Mouse (Mus musculus) embryonic facial prominence, embryonic 14.5 days (tissue): Measurements from ENCODE around the gene Zfyve27. TPM values are rescaled to one million over a fixed set of nuclear protein-coding genes. Genes with fewer than 3 reads are reported as not detected.
A peak's percentile ranks its signal among the peaks of the same experiment; 100 is the strongest.

ENCODE experiments used
- ATAC-seq: fragments of 200-750 bp; cut with Nextera tagmentation; 2 replicates; pipeline ENCODE4 v1.8.0; 2017; ENCODE audit warnings: low read depth, moderate number of reproducible peaks, moderate TSS enrichment
- DNase-seq: peaks from one replicate; pipeline ENCODE4 v3.0.0-alpha.2; 2015; ENCODE audit warnings: low spot score
- H3K27ac ChIP-seq: fragments of 300-500 bp; sonication (generic); replicated peaks from 2 replicates; pipeline ENCODE4 v1.5.1; 2014; ENCODE audit warnings: low read depth, mild to moderate bottlenecking, low read length, moderate library complexity
- H3K27me3 ChIP-seq: fragments of 300-500 bp; sonication (generic); replicated peaks from 2 replicates; pipeline ENCODE4 v1.6.1; 2014; ENCODE audit warnings: low read length; ENCODE audit not compliant: control insufficient read depth, insufficient read depth
- H3K36me3 ChIP-seq: fragments of 300-500 bp; sonication (generic); 2 replicates; pipeline ENCODE4 v1.6.1; 2014; ENCODE audit warnings: low read length, mixed read lengths; ENCODE audit not compliant: control insufficient read depth, insufficient read depth
- H3K4me1 ChIP-seq: fragments of 300-500 bp; sonication (generic); 2 replicates; pipeline ENCODE4 v1.6.1; 2014; ENCODE audit warnings: antibody characterized with exemption, low read length; ENCODE audit not compliant: control insufficient read depth, insufficient read depth
- H3K4me2 ChIP-seq: fragments of 300-500 bp; sonication (generic); 2 replicates; pipeline ENCODE4 v1.6.1; 2014; ENCODE audit warnings: low read depth, mild to moderate bottlenecking, low read length, moderate library complexity, mixed read lengths
- H3K4me3 ChIP-seq: fragments of 300-500 bp; sonication (generic); 2 replicates; pipeline ENCODE4 v1.5.1; 2014; ENCODE audit warnings: low read depth, mild to moderate bottlenecking, low read length
- H3K9ac ChIP-seq: fragments of 300-500 bp; sonication (generic); 2 replicates; pipeline ENCODE4 v1.6.1; 2014; ENCODE audit warnings: low read depth, mild to moderate bottlenecking, low read length, moderate library complexity, mixed read lengths
- H3K9me3 ChIP-seq: fragments of 300-500 bp; sonication (generic); 2 replicates; pipeline ENCODE4 v1.6.1; 2016; ENCODE audit warnings: low read length; ENCODE audit not compliant: control insufficient read depth
- WGBS: fragments of 180-500 bp; shearing (Covaris S2); extraction: QIAGEN DNeasy Blood & Tissue Kit; methylation state at CpG from one replicate; pipeline ENCODE4 v1.1.7; 2014; 5-methylcytosine and 5-hydroxymethylcytosine counted together
- polyA plus RNA-seq: library from polyadenylated mRNA; unstranded; fragments of >200 nt; fragmentation: Nextera tagmentation; extraction: Ambion mirVana; gene quantifications from 2 replicates; pipeline ENCODE4 v1.2.1, GENCODE M21; 2014

Zfyve27 gene
- polyA plus RNA-seq, 1 experiment from 2014 or later, result 12.2 TPM

DNA sequence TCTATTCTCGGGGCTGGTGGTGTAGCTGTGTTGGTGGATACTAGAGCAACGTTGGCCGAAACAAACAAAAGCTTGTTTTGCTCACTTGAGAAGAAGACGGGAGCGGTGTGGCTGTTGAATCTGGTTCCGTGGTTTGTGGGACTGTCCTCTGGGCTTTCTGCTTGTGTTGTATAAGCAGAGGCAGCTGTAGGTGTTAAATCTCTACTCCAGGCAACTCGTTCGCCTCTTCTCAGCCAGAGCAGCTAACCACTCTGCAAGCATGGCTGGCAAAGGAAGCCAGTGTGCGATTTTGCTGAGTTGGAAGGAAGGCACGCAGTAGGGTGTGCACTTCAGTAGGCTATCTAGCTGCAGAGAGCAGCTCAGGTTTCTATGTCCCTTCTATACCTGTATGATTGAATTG, 62.7 kb downstream of the Zfyve27 start:
- DNase-seq (no peak), ATAC-seq (no peak)
- 78% methylated on average over 10 of the region's 10 CpGs for WGBS
- Histone ChIP-seq H3K4me3 (no peak overlapping the region), H3K36me3 (no peaks in the 10 kb centered on the region), H3K27me3 (no peaks in the 10 kb centered on the region), H3K9ac (no peak overlapping the region), H3K4me1 (no peaks in the 10 kb centered on the region), H3K4me2 (no peak overlapping the region), H3K9me3 (no peaks in the 10 kb centered on the region), H3K27ac (no peak overlapping the region)

DNA sequence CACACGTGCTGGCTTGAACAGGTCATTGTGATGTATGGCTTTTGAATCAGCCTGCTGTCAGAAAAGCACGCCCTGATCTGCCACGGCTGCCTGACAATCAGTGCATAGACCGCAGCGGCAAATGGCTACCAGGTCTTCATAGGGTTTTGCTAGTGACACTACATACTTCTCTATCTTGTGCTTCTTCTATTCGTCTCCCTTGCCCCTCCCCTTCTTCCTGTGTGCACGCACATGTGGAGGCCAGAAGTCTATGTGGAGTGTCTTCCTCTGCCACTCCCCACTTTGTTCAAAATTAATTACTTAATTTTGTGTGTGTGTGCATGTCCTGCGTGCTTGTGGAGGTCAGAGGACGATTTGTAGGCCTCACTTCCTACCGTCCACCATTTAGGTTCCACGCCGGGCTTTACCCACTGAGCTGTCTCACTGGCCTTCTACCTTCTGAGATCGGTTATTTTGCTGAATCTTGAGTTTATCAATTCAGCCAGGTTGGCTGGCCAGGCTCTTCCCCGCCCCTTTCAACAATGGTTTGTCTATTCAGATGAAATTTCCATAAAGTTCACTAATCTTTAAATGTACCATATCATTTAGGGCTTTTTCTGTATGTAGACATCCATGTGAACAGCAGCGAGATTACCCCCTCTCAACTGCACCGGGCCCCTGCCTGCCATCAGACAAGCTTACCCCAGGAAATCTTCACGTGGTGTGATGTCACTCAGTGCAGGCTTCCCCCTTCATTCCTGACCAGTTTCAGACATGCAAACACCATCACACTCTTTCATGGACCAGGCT, 65.9 kb downstream of the Zfyve27 start:
- WGBS, result 75% methylated on average over 17 of the region's 17 CpGs
- Histone ChIP-seq H3K9me3 (no peaks in the 10 kb centered on the region), H3K27ac (no peak overlapping the region), H3K4me3 (no peak overlapping the region), H3K4me2 (no peak overlapping the region), H3K4me1 (no peaks in the 10 kb centered on the region), H3K9ac (no peak overlapping the region), H3K36me3 (no peaks in the 10 kb centered on the region), H3K27me3 (no peaks in the 10 kb centered on the region)
- DNase-seq, result no peak
- ATAC-seq, result no peak

GRCm38 (mm10) chr19:42230288-42230568, 66.5 kb downstream of the Zfyve27 start:
- Histone ChIP-seq H3K36me3 (no peaks in the 10 kb centered on the region), H3K4me1 (no peaks in the 10 kb centered on the region), H3K9ac (no peak overlapping the region), H3K9me3 (no peaks in the 10 kb centered on the region), H3K4me3 (no peak overlapping the region), H3K4me2 (no peak overlapping the region), H3K27me3 (no peaks in the 10 kb centered on the region), H3K27ac (no peak overlapping the region)
- DNase-seq, result no peak
- WGBS, result 71% methylated on average over 5 of the region's 5 CpGs
- no peak for ATAC-seq

DNA sequence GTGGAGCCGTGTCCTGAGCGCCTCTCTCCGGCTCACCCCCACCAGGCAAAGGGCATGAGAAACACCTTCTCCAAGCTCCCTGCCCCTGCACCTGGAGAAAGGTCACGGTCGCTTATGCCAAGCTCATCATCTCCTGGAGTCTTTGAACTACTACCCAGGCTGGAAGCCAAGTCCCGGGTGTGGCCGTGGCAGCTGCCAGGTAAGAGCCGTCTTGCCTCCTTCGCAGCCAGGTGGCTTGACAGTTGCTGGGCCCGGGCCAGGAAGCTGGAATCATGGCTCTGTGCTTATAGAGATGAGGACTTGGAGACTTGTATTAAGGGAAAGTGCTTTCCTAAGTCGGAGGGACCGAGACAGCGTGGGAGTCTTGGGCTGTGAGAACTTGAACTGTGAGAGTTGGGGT, 67.2 kb downstream of the Zfyve27 start:
- ATAC-seq (no peak), DNase-seq (peak; percentile 45)
- 81% methylated on average over 13 of the region's 13 CpGs for WGBS
- Histone ChIP-seq H3K9me3 (no peaks in the 10 kb centered on the region), H3K36me3 (no peaks in the 10 kb centered on the region), H3K4me2 (no peak overlapping the region), H3K27me3 (no peaks in the 10 kb centered on the region), H3K4me3 (no peak overlapping the region), H3K4me1 (no peaks in the 10 kb centered on the region), H3K9ac (no peak overlapping the region), H3K27ac (no peak overlapping the region)

DNA sequence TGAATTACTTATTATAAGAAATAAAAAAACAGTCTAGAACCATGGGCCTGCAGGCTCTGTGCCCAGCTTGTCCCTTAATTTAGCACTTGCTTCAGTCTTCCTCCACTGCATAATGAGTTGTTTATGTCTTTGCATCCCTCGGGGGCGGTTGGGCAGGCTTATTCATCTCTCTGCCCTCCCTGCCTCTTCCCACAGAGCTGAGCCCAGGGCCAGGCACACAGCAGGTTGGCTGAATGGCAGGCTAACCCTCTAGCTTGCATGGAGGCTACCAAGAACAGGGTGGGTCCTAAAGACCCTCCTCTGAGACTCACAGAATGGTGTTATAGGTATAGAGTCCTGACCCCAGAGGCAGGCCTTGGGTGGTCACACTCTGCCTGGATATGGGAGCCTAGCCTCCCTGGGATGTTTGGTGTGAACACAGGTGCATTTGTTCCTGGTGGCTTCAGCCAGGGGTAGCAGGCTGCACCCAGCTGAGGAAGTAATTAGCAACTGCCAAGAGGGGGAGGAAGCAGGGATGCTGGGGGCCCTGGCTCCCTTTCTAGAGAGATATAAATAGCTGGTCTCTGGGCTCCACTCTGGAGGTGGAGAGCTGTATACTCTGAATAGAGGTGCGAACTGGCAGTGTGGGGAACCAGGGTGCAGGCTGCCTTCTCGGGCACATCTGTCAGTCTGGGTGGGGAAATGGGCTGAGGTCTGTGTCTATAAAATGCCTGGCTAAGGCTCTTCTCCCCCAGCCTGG, 74.0 kb downstream of the Zfyve27 start:
- Histone ChIP-seq H3K36me3 (no peaks in the 10 kb centered on the region), H3K4me2 (no peak overlapping the region), H3K9ac (no peak overlapping the region), H3K4me3 (no peak overlapping the region), H3K27me3 (no peaks in the 10 kb centered on the region), H3K27ac (no peak overlapping the region), H3K4me1 (peaks cover 5% of the 10 kb centered on the region; the same call in 1 of the 2 replicates), H3K9me3 (no peaks in the 10 kb centered on the region)
- 25% methylated on average over 4 of the region's 4 CpGs for WGBS
- ATAC-seq (peak; percentile 45; the same call in 1 of the 2 replicates), DNase-seq (peak; percentile 27)

DNA sequence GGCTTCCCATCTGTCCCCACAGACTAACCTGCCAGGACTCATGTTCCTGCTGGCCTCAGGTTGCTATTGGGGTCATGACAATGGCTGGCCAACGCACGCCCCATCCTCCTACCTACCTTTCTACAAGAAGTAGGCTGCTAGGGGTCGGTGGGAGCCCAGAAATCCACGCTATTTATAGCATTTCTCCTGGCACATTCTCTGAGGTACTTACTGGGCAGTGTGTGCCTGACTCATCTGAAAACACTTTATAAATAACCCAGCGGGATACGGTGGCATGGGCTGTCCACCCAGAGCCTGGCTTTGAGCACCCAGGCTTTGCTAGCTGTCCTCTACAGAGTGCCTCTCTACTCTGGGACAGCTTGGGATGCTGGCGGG, 74.6 kb downstream of the Zfyve27 start:
- ATAC-seq (no peak), DNase-seq (no peak)
- H3K9ac ChIP-seq, result no peak overlapping the region
- H3K4me1 ChIP-seq, result peaks cover 5% of the 10 kb centered on the region; the same call in 1 of the 2 replicates
- H3K27ac ChIP-seq, result no peak overlapping the region
- H3K36me3 ChIP-seq, result no peaks in the 10 kb centered on the region
- no peaks in the 10 kb centered on the region for H3K9me3 ChIP-seq
- no peaks in the 10 kb centered on the region for H3K27me3 ChIP-seq
- 61% methylated on average over 7 of the region's 7 CpGs for WGBS
- no peak overlapping the region for H3K4me3 ChIP-seq
- no peak overlapping the region for H3K4me2 ChIP-seq

- no peaks in the 10 kb centered on the region for H3K36me3 ChIP-seq
These were observed 77.1 kb downstream of the Zfyve27 start for GRCm38 (mm10) chr19:42240881-42241280.

GRCm38 (mm10) chr19:42243401-42243800, 79.7 kb downstream of the Zfyve27 start:
- Histone ChIP-seq H3K9ac (no peak overlapping the region), H3K4me1 (peaks cover 5% of the 10 kb centered on the region; the same call in 1 of the 2 replicates), H3K27me3 (no peaks in the 10 kb centered on the region), H3K4me3 (no peak overlapping the region), H3K36me3 (no peaks in the 10 kb centered on the region), H3K27ac (no peak overlapping the region), H3K9me3 (no peaks in the 10 kb centered on the region), H3K4me2 (no peak overlapping the region)
- ATAC-seq, result no peak
- no peak for DNase-seq
- 59% methylated on average over 3 of the region's 3 CpGs for WGBS

More at GRCm38 (mm10) chr19:42240881-42241280, 77.1 kb downstream of the Zfyve27 start:
- Histone ChIP-seq H3K27me3 (no peaks in the 10 kb centered on the region), H3K4me3 (no peak overlapping the region), H3K9ac (no peak overlapping the region), H3K27ac (no peak overlapping the region), H3K4me2 (no peak overlapping the region), H3K4me1 (peaks cover 5% of the 10 kb centered on the region; the same call in 1 of the 2 replicates), H3K9me3 (no peaks in the 10 kb centered on the region)
- DNase-seq (no peak), ATAC-seq (no peak)
- 33% methylated on average over 7 of the region's 8 CpGs for WGBS
